ENCODE assay signal across 8 mouse cellular contexts in genomic region chr1:22805726-22806625, GRCm38 (mm10). TPM values are rescaled to one million over a fixed set of nuclear protein-coding genes. Genes with fewer than 3 reads are reported as not detected.
DNase-seq lines count a peak whose midpoint lies in the region; ATAC-seq and TF ChIP-seq lines count a peak whose summit lies in the region.

Rims1 (minus strand) TSS chr1:22805994.

- peak within 1 kb of the TSS; percentile 58 for H3K4me3 ChIP-seq in hindbrain, embryonic 15.5 days
- peak within 1 kb of the TSS; percentile 74 for H3K4me3 ChIP-seq in midbrain, embryonic 11.5 days (ENCODE audit: low read depth, low read length)
- H3K4me3 ChIP-seq in small intestine, adult 2 months (ENCODE audit: low read depth, low read length) = peak within 1 kb of the TSS; percentile 57

- no peak for TF ChIP-seq POLR2A in small intestine, adult 2 months (IDR thresholded peaks at IDR 0.05; ENCODE audit: low read depth, low read length)

- peak within 1 kb of the TSS; percentile 74 for H3K4me2 ChIP-seq in hindbrain, embryonic 15.5 days
- H3K4me2 ChIP-seq in midbrain, embryonic 11.5 days = peak within 1 kb of the TSS; percentile 69

- under 1% methylated on average over 57 of the region's 76 CpGs for WGBS in hindbrain, embryonic 15.5 days
- under 1% methylated on average over 63 of the region's 76 CpGs for WGBS in midbrain, embryonic 11.5 days
- 2% methylated on average over 75 of the region's 76 CpGs for WGBS in small intestine, adult 2 months

- peak within 1 kb of the TSS; percentile 88 for H3K27ac ChIP-seq in hindbrain, embryonic 15.5 days (replicated peaks)
- H3K27ac ChIP-seq in midbrain, embryonic 11.5 days (ENCODE audit: low read depth, low read length) = no peak within 1 kb of the TSS
- H3K27ac ChIP-seq in small intestine, adult 2 months (ENCODE audit: insufficient read depth, low read depth, low read length) = no peak within 1 kb of the TSS

- H3K9me3 ChIP-seq in hindbrain, embryonic 15.5 days = no peaks in the 10 kb centered on the region
- no peaks in the 10 kb centered on the region for H3K9me3 ChIP-seq in midbrain, embryonic 11.5 days (ENCODE audit: control insufficient read depth, low read length)

- DNase-seq in heart, adult 11 months = peak; percentile 91
- DNase-seq in heart, adult 8-10 months (ENCODE audit: low spot score) = no peak
- peak; percentile 83 to 88 for DNase-seq in cerebellum, postnatal 14 days
- DNase-seq in frontal cortex, postnatal 14 days (ENCODE audit: low spot score in 2 of 2) = peak; percentile 43 to 60
- DNase-seq in left cerebral cortex, postnatal 4 days = peak; percentile 70
- DNase-seq in midbrain, embryonic 11.5 days (ENCODE audit: low spot score, missing footprints) = peak; percentile 95

- H3K4me1 ChIP-seq in hindbrain, embryonic 15.5 days (replicated peaks) = peaks cover 28% of the 10 kb centered on the region
- 0 out of 2 replicates have a peak, but pooled peaks cover 4% of the 10 kb centered on the region for H3K4me1 ChIP-seq in midbrain, embryonic 11.5 days (ENCODE audit: control insufficient read depth, insufficient read depth, low read length)
- H3K4me1 ChIP-seq in small intestine, adult 2 months (ENCODE audit: control insufficient read depth, insufficient read depth, insufficient read length, low read length) = no peaks in the 10 kb centered on the region

- H3K9ac ChIP-seq in hindbrain, embryonic 15.5 days = peak within 1 kb of the TSS; percentile 83
- H3K9ac ChIP-seq in midbrain, embryonic 11.5 days (ENCODE audit: low read length) = peak within 1 kb of the TSS; percentile 86

- H3K27me3 ChIP-seq in hindbrain, embryonic 15.5 days = 0 out of 2 replicates have a peak, but pooled peaks cover 2% of the 10 kb centered on the region
- peaks cover 3% of the 10 kb centered on the region for H3K27me3 ChIP-seq in midbrain, embryonic 11.5 days (ENCODE audit: control insufficient read depth, insufficient read depth, low read length)
- no peaks in the 10 kb centered on the region; the same call in 1 of the 2 replicates for H3K27me3 ChIP-seq in small intestine, adult 2 months (ENCODE audit: control insufficient read depth, insufficient read depth, low read length)

- intact Hi-C loops in left cerebral cortex, postnatal 4 days (cut with DNase I) = loop anchor here (10.0 kb wide), 3 partner anchors 111 to 259 kb away; no protein-coding TSS in a partner anchor

- ATAC-seq in hindbrain, embryonic 15.5 days (ENCODE audit: low FRiP score, low read depth) = peak; percentile 92
- peak; percentile 95 for ATAC-seq in midbrain, embryonic 11.5 days (ENCODE audit: low FRiP score)

- TF ChIP-seq CTCF in small intestine, adult 2 months (IDR thresholded peaks at IDR 0.05; ENCODE audit: extremely low read depth, insufficient read length, insufficient replicate concordance, low read depth, low read length) = no peak

- H3K36me3 ChIP-seq in hindbrain, embryonic 15.5 days = no peaks in the 10 kb centered on the region
- H3K36me3 ChIP-seq in midbrain, embryonic 11.5 days (ENCODE audit: control insufficient read depth, insufficient read depth, low read length) = no peaks in the 10 kb centered on the region
- H3K36me3 ChIP-seq in small intestine, adult 2 months (ENCODE audit: control insufficient read depth, insufficient read depth, low read length) = no peaks in the 10 kb centered on the region

RNA-seq across cellular contexts. Expression of gene Rims1, which starts in this region (rescaled TPM):
- under 1 TPM in 3 of 4 experiments, not detected in 1; 0.22 to 0.30 (median 0.22) TPM for total RNA-seq in heart, adult 8-10 months (2022)
- polyA plus RNA-seq in hindbrain, embryonic 15.5 days (2015; fragmentation: Nextera tagmentation; extraction: Ambion mirVana) = 20.5 and 21.5 TPM in 2 replicates
- 100 to 1,000 TPM; 158 to 169 TPM for total RNA-seq in left cerebral cortex, postnatal 4 days (2021)
- polyA plus RNA-seq in midbrain, embryonic 11.5 days (2014; fragmentation: Nextera tagmentation; extraction: Ambion mirVana) = 2.1 and 3.6 TPM in 2 replicates
- 0.51 and 0.68 TPM in 2 replicates for polyA plus RNA-seq in small intestine, adult 2 months (2012; rRNA removed)

Comparison
In these comparisons a context has a peak if more than half of its experiments do, and no peak if none do; other contexts are left out.
1. RNA of gene Rims1 (total RNA-seq): 158 to 169 TPM in left cerebral cortex, postnatal 4 days; 0.22 to 0.30 TPM in heart, adult 8-10 months; every median in the first group is over 100 times any median in the second.
2. Peak in every context shown above with its lines, with median percentiles within 50 percentile points of each other: H3K4me3 ChIP-seq.